Mouse (Mus musculus) intestine, embryonic 16.5 days (tissue): ENCODE measurements around the gene Swt1. TPM values are rescaled to one million over a fixed set of nuclear protein-coding genes. Genes with fewer than 3 reads are reported as not detected.

ENCODE experiments used
- microRNA-seq: library from miRNA; unstranded; fragments of <30 nt; microRNA quantifications from one replicate; pipeline ENCODE4, GENCODE M21; 2016
- polyA plus RNA-seq: library from polyadenylated mRNA; unstranded; fragments of >200 nt; fragmentation: Nextera tagmentation; extraction: Ambion mirVana; gene quantifications from 2 replicates; pipeline ENCODE4 v1.2.1, GENCODE M21; 2015

The Swt1 gene
- polyA plus RNA-seq, 1 experiment from 2014 or later, result 30.9 TPM

Small RNA genes lying within 50 kb of the gene (microRNA-seq; reads per million reads assigned to microRNA genes)
- gene Mir7682, result not detected

Other genes with a start within 250 kb of the Swt1 start
- 0.26 and 0.32 TPM in 2 replicates for gene Gm47985, start 245.9 kb downstream of the Swt1 start, polyA plus RNA-seq
- 0.17 TPM in 1 of 2 replicates, not detected in the other for gene Gm8947, start 236.1 kb downstream of the Swt1 start, polyA plus RNA-seq
- 0.23 TPM in 1 of 2 replicates, not detected in the other for gene Gm47995, start 230.0 kb downstream of the Swt1 start, polyA plus RNA-seq
- gene 3110040M04Rik, start 224.3 kb downstream of the Swt1 start, polyA plus RNA-seq, result 0.16 TPM in 1 of 2 replicates, not detected in the other
- gene Gm47996, start 218.3 kb downstream of the Swt1 start, polyA plus RNA-seq, result not detected in 2 replicates
- 331 and 345 TPM in 2 replicates for gene Ivns1abp, start 84.0 kb downstream of the Swt1 start, polyA plus RNA-seq
- 35.7 and 37.2 TPM in 2 replicates for gene Trmt1l, start 87 bp upstream of the Swt1 start, polyA plus RNA-seq
- 56.3 and 59.2 TPM in 2 replicates for gene Rnf2, start 72.5 kb upstream of the Swt1 start, polyA plus RNA-seq
- gene Fam129a, start 142.7 kb upstream of the Swt1 start, polyA plus RNA-seq, result 10.7 and 11.0 TPM in 2 replicates